Mouse (Mus musculus) hindlimb bud, embryonic 11.5 days (tissue): ENCODE measurements at regions not wholly inside any gene's neighbourhood (a gene's known extent, or its start where the extent isn't known, plus 50 kb on each side); places are given as distances from the start of the nearest gene placed in this dataset.

Experiments used
- DNase-seq: peaks from one replicate; pipeline ENCODE4 v3.0.0-alpha.2; 2012; ENCODE audit warnings: low read depth, low spot score; ENCODE audit errors: extremely low spot score

- no peak for DNase-seq
These were observed 113.2 kb downstream of the Inhbb start for GRCm38 (mm10) chr1:119308719-119309365.

- DNase-seq, result no peak
These were observed 116.6 kb downstream of the Inhbb start for GRCm38 (mm10) chr1:119305315-119305976.

- DNase-seq, result no peak
These were observed 117.5 kb downstream of the Inhbb start for GRCm38 (mm10) chr1:119304470-119304980.

DNA sequence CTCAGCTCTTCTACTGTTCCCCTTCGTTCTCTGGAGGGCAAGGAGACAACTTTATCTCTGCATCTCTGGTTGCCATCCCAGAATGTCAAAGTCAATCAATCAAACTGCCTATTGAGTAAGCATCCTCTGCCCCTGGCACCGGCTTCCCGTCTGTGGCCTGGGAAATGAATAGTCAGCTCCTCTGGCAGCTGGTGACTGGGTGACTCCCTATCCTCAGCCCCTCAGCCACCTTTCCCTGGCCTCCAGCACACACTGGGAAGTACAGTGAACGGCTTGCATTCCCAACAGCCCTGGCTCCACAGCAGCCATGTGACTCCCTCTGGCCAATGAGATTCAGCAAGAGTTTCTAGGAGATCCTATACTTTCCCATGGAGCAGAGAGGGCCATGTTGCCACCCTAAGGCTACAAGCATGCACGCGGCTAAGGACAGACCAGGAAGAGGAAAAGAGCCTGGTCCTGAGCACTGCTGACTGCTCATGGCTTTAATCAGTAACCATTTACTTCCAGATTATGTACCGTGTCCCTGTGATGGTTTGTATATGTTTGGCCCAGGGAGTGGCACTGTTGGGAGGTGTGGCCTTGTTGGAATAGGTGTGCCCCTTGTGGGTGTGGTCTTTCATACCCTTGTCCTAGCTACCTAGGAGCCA is 119.6 kb downstream of the Inhbb start:
- no peak for DNase-seq

DNA sequence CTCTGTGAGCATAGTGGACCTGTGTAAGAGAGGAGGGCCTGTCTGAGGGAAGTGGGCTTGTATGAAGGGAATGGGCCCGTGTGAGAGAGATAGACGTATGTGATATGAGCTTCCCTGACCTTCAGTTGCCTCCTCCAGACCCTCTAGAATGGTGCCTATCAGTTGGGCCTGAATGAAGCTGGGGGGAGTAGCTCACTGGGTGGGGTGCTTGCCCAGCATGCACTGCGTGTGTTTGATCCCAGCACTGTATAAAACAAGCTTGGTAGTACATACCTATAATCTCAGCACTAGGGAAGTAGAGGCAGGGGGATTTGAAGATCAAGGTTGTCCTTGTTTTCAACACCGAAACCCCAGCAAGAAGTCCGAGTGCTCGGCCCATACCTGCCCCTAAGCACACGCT is 120.1 kb downstream of the Inhbb start:
- no peak for DNase-seq

DNA sequence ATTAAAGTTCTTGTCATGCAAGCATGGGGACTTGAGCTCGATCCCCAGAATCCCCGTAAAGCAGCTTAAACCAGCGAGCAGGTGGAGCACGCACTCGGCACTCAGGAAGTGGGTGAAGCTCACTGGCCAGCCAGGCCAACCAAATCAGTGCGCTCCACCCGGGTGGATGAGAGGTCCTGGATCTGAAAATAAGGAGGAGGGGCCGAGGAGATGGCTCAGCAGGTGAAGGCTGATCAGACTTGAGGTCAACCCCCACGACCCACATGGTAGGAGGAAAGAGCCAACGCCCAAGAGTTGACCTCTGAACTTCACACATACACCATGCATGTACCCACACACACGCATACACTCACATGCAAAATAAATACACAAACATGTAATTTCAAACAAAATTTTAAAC is 120.8 kb downstream of the Inhbb start:
- DNase-seq, result no peak

GRCm38 (mm10) chr1:119299842-119300752 is 122.0 kb downstream of the Inhbb start:
- DNase-seq, result no peak

DNA sequence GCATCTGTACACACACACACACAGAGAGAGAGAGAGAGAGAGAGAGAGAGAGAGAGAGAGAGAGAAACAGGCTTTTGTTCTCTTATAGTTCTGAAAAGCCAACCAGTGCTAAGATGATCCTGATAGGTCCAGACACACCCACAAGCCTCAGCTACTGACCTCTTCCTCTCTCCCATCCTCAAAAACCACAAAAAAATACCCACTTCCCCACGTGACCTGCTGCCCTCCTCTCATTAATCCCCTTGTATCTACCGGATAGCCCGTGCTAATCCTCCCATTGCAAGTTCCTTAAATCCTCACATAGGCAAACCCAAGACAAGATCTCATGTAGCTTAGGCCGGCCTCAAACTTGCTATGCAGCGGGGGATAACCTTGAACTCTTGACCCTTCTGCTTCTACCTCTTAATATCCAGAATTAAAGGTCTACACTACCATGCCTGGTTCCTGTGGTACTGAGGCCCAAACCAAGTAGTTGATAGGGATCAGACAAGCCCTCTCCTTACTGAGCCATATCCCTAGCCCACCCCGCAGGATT is 123.3 kb downstream of the Inhbb start:
- no peak for DNase-seq

- no peak for DNase-seq
These were observed 126.9 kb downstream of the Inhbb start for GRCm38 (mm10) chr1:119295121-119295520.

- DNase-seq, result no peak
These were observed 128.2 kb downstream of the Inhbb start for GRCm38 (mm10) chr1:119293839-119294238.

GRCm38 (mm10) chr1:119292216-119292615 is 129.8 kb downstream of the Inhbb start:
- no peak for DNase-seq

- DNase-seq, result no peak
These were observed 131.7 kb downstream of the Inhbb start for GRCm38 (mm10) chr1:119290165-119290916.

DNA sequence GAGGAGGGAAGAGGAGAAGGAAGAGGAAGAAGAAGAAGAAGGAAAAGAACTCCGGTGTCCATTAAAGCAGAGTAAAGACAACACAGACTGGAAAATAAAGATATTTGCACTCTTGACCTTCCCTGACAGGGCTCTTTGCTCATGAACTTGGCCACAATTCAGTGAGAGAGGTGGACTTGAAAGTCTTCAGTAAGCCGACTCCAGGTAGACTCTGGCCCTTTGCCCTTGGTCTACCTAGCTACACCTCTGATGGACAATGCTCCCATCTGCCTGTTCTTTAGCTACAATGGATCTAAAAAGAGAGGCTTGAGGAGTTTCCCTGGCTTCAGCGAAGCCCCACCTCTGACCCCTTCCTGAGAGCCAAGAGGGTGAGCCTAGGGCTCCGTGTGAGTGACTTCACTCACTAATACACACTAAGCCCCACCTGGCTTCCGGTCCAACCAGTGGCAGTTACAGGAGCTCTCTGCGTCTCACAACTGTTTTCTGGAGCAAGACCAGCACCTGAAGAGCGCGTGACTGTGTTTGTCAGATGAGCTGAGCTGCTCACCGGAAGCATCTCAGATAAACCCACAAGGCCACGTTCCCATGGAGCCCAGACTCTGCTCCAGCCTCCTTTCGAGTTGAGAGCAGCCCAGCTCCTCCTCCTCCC is 132.4 kb downstream of the Inhbb start:
- DNase-seq, result no peak

DNA sequence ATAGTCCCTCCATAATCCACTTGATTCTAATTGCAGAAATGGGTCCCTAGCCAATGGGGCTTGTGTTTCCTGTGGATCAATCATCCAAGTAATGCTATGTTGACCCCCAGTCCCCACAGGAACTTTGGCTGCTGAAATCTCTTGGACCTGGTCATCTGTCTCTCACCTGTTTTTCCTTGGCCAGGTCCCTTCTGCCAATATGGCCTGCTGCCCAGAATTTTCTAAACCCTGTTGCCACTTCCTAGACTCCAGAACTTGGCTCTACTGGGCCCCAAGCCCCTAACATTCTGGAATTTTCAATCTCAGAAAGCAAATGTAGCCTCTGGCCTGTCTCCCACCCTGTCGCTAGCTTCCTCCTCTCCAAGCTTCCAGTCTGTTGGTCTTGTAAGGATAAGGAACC is 139.6 kb downstream of the Inhbb start:
- DNase-seq, result no peak

DNA sequence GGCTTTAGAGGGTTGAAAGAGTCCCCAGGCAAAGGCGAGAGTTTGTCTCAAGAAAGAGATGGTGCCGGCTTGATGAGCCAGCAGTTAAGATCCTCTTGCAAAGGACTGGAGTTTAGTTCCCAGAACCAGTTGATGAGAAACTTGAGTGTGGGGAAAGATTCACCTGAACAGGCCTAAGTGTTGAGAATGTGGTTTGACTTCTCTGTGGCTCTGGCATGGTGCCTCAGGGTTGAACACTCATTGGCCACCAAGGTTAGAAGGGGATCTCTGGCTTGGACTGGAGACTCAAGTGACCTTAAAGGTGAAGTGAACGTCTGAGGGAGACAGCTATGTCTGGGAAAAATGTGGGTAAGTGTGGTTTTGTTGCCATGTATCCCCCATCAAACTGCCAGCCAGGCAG is 142.8 kb downstream of the Inhbb start:
- DNase-seq, result no peak

- DNase-seq, result no peak
These were observed 143.4 kb downstream of the Inhbb start for GRCm38 (mm10) chr1:119278528-119279201.

GRCm38 (mm10) chr1:119277990-119278389 is 144.1 kb downstream of the Inhbb start:
- no peak for DNase-seq

GRCm38 (mm10) chr1:119266013-119266412 is 156.0 kb downstream of the Inhbb start:
- DNase-seq, result no peak
